Mouse (Mus musculus) T-helper 17 cell (primary cell): ENCODE results near the gene Spn.

ENCODE experiments used
- in situ Hi-C, 2 experiments: fragments of 300-600 bp; cut with MboI, MseI; formaldehyde crosslinking; loops; 1 replicate in 1 of 2; 2 replicates in 1 of 2; pipeline ENCODE4 v1.15.1; 2025; ENCODE audit warnings: high pct_unique_total_duplicates in 2 of 2

Spn gene

DNA sequence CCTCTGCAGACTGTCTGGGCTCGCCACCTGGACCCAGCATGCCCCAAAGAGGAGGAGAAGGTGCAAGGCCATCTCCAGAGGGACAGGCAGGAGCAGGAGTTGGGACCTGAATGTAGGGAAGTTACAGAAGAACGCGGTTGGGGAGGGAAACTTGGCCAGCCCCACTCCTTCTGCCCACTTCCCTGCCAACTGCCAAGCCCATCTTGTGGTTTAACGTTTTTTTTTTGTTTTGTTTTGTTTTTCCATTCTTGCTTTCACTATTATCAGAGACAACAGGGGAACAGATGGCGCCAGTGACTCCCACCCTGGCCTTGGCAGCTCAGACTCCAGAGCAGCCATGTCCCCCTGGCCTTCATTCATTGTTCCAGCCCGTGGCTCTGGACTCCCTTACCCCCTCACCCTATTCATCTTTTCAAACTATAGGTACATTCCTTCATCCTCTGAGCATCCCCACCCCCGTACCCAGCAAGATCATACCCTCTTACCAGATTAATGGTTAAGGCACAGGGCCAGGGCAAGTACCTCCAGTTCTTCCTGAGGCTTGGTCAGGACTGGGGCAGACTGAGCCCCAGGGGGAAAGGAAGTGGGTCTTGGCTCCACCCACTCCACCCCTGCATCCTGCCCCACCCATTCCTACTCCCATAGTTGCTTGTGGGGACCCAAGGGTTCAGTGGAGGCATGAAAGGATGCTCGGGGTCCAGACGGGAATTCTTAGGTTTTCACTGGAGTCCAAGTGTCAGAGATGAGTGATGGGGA is at the start of gene Spn:
Gene Spn, minus strand, starts transcription at position 562 of the 756 bp plus-strand sequence.
- in situ Hi-C loops = loop anchor here (5.0 to 10.0 kb wide), 2 partner anchors 47 to 55 kb away; no protein-coding TSS in a partner anchor

DNA sequence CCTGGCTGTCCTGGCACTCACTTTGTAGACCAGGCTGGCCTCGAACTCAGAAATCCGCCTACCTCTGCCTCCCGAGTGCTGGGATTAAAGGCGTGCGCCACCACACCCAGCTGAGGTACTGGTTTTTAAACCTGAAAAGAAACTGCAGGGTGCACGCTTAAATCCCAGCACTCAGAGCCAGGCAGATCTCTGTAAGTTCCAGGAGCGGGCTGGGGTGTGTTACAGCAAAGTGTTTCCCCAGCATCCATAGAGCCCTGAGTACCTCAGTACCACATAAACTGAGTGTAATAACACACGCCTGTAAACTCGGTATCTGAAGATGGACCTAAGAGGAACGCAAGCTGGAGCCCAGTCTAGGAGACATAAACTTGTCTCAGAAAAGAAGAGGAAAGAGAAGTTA is 49.7 kb upstream of the Spn start:
- in situ Hi-C loops = loop anchor here in 1 of 2 experiments (10.0 kb wide), 1 partner anchor 53 kb away; the partner anchor contains the start of gene Spn

GRCm38 (mm10) chr7:127185601-127186000 is 48.0 kb upstream of the Spn start:
- in situ Hi-C loops = loop anchor here in 1 of 2 experiments (10.0 kb wide), 1 partner anchor 51 kb away; the partner anchor contains the start of gene Spn

DNA sequence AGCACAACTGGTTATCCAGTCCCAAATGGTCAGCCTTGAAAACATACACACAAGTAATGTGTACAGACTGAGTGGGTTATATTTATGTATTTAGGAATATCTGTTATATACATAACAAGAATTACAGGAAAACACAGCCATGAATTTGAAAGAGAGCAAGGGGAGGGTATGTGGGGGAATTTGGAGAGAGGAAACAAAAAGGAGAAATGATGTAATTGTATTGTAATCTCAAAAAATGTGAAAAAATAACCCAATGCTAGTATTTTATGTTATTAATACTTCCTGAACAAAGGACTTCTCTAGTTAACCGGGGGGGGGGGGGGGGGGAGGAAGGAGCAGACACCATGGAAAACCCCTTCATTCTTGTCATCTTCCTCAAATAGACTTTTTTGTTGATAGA is 47.1 kb upstream of the Spn start:
- in situ Hi-C loops = loop anchor here in 1 of 2 experiments (10.0 kb wide), 1 partner anchor 50 kb away; the partner anchor contains the start of gene Spn

- in situ Hi-C loops = loop anchor here in 1 of 2 experiments (10.0 kb wide), 1 partner anchor 49 kb away; the partner anchor contains the start of gene Spn
Measured at GRCm38 (mm10) chr7:127183828-127184227, 46.2 kb upstream of the Spn start.

DNA sequence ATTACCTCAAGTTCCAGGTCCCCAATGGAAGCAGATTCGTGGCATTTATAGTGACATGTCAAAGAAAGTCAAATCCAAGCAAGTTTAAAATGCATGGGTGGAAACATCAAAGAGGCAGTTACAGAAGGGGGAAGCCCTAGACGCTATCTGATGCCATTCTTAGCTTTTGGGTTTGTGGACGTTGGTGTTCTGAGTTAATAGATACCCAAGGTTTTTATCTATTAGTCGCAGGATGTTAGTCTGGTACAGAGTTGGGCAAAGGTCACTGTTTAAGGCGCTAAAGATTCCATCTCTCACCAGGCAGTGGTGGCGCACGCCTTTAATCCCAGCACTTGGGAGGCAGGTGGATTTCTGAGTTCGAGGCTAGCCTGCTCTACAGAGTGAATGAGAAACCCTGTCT is 45.7 kb upstream of the Spn start:
- in situ Hi-C loops = loop anchor here in 1 of 2 experiments (10.0 kb wide), 1 partner anchor 49 kb away; the partner anchor contains the start of gene Spn

GRCm38 (mm10) chr7:127181724-127182123 is 44.1 kb upstream of the Spn start:
- in situ Hi-C loops = loop anchor here in 1 of 2 experiments (10.0 kb wide), 1 partner anchor 47 kb away; the partner anchor contains the start of gene Spn

DNA sequence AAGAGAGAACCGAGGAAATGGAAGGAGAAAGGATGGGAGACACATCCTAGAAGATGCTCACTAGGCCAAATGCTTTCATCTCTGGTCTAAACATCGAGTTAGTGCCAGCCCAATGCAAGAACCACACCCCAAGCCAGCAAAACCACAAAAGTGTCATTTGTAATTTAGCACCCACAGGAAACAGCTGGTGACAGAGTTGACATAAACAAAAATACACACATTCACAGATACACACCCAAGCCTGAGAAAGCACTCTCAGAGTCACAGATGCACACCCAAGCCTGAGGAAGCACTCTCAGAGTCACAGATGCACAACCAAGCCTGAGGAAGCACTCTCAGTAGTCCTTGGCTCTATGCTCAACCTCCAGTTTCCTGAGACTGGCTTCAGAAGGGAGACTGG is 43.2 kb upstream of the Spn start:
- in situ Hi-C loops = loop anchor here in 1 of 2 experiments (10.0 kb wide), 1 partner anchor 46 kb away; the partner anchor contains the start of gene Spn

- in situ Hi-C loops = no loop called here
Measured at GRCm38 (mm10) chr7:127176937-127177336, 39.3 kb upstream of the Spn start.

GRCm38 (mm10) chr7:127166501-127166900 is 28.9 kb upstream of the Spn start:
- in situ Hi-C loops = loop anchor here in 1 of 2 experiments (25.0 kb wide), 1 partner anchor 921 kb away; no protein-coding TSS in a partner anchor

DNA sequence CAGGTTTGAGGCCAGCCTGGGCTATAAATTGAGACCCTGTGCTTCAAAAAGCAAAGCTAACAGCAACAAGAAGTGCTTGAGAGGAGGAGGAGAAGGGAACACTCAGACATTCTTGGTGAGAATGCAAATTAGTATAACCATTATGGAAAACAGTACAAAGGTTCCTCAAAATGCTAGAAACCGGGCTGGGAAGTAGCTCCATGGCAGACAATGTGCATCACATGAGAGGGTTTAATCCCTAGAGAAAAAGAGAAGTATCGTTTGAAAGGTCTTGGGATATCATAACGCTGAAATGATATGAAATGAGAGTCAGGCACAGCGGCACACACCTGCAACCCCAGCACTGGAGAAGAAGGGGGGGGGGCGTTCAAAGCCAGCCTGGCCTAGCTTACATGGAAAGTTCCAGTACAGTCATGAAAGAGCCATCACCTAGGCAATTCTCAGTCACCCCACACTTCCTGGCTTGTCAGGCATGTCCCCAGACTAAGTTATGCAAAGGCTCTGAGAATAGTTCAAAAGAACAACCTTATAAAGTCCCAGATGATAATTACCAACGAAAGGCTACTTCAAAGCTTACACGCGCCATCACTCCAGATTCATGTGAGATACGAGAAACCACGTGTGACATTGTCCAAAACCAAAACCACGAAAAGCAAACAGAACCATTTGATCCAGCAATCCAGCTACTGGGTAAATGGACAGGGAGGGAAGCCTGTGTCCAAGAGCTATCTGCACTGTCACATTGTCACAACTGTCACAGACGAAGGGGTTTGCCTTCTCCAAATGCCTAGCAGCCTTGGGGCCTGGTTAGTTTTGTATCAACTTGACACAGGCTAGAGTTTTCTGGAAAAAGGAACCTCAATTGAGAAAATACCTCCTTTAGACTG is 28.2 kb upstream of the Spn start:
- in situ Hi-C loops = loop anchor here in 1 of 2 experiments (25.0 kb wide), 1 partner anchor 921 kb away; no protein-coding TSS in a partner anchor

DNA sequence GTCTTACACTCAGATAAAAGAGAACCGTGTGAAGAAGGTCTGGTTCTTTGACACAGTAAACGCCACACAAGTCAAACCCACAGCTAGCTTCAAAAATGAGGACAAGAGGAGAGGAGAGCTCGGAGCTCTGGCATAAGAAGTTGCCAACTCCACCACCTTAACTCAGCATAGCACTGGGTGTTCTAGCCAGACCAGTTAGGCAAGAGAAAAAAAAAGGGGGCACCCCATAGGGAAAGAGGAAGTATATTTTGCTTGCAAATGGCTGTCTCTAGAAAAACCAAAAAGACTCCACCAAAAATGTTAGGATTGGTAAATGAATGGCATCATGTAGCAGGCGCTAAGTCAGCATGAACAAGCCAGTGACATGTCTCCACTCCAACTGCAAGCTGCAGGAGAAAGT is 26.4 kb upstream of the Spn start:
- in situ Hi-C loops = loop anchor here in 1 of 2 experiments (25.0 kb wide), 1 partner anchor 923 kb away; no protein-coding TSS in a partner anchor

DNA sequence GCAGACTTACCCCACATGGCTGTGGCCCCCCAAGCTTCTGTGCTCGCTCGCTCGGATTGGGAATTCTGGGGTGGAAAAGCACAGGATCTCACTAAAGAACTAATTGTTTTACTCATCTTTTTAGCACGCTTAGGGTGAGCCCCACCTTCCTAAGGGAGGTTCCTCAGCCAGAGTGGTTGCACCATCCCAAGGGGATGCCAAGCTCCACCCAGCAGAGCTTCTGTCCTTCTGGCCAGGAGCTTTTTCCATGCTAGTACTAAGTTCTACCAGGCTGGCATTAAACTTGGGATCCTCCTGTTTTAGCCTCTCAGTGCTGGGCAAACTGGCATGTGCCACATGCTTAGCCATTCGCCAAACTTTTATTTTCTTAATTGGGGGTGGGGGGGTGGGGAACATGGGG is 24.9 kb upstream of the Spn start:
- in situ Hi-C loops = loop anchor here in 1 of 2 experiments (25.0 kb wide), 1 partner anchor 925 kb away; no protein-coding TSS in a partner anchor

DNA sequence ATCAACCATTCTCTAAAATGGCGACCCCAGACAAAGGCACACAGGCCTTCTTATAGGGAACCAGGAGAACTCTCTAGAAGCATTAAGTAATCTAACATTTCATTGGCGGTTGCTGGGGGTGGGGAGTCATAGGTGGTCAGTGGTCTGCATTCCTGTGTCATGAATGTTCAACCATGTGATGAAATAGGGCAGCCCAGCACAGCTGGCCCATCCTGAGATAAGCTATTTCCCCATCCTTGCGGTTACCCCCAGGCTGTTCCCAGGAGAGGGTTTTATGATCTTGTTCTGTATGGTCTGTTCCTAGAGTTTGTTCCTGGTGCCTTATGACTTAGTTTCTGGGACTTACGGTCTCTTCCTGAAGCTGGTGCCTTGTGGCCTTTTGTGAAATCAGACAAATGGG is 19.9 kb upstream of the Spn start:
- in situ Hi-C loops = loop anchor here in 1 of 2 experiments (25.0 kb wide), 1 partner anchor 930 kb away; no protein-coding TSS in a partner anchor

GRCm38 (mm10) chr7:127153477-127153876 is 15.9 kb upstream of the Spn start:
- in situ Hi-C loops = loop anchor here in 1 of 2 experiments (25.0 kb wide), 1 partner anchor 934 kb away; no protein-coding TSS in a partner anchor

- in situ Hi-C loops = loop anchor here in 1 of 2 experiments (25.0 kb wide), 1 partner anchor 935 kb away; no protein-coding TSS in a partner anchor
Measured at GRCm38 (mm10) chr7:127152464-127152863, 14.8 kb upstream of the Spn start.

- in situ Hi-C loops = no loop called here
Measured at GRCm38 (mm10) chr7:127147901-127148300, 10.3 kb upstream of the Spn start.

- in situ Hi-C loops = no loop called here
Measured at GRCm38 (mm10) chr7:127146267-127146603, 8.6 kb upstream of the Spn start.

DNA sequence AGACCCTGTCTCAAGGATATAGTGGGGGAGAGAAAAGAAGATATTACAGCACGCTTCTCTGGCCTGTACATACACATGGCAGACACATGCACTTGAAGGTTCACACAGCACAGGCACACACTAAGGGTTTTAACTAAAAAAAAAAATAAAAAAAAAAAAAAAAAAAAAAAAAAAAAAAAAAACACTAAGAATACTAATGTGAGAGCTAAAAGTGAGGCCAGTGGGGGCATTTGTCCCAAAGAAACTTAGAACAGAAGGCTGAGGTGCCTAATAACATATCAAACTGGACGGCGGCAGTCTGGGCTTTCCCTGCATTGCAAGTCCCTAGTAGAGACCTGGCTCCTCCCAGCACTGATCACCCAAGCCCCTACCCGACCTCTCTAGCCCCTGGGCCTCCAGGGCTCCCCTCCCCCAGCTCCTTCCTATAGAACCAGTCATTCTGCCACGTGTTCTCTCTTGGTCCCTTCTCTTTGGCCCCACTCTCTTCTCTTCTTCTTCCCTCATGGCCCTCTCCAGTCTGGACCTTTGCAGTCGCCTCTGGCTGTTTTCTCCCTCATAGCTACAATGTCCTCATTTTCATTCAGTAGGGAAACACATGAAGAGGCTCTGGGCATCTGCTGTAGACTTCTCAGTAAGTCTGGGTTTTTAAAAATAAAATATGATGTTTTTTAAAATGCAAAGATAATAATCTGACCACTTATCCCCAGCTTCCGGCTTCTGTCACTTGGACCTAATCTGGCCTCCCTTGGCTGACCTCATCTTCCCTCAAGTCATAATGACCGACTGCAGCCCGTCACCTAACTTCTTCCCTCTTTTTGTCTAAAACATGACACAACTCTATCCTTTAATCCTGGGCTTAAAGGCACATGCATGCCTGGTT is 8.0 kb upstream of the Spn start:
- in situ Hi-C loops = no loop called here

GRCm38 (mm10) chr7:127144412-127144811 is 6.8 kb upstream of the Spn start:
- in situ Hi-C loops = no loop called here
